Mouse (Mus musculus) brain, embryonic 14.5 days (tissue): Measurements from ENCODE around the gene Anapc5.

Experiments
- CTCF ChIP-seq: fragments of 200-500 bp; IDR thresholded peaks from 2 replicates; pipeline ENCODE4 v1.5.1; 2012; ENCODE audit warnings: inconsistent platforms, mild to moderate bottlenecking, moderate library complexity, borderline replicate concordance; ENCODE audit not compliant: insufficient read depth, insufficient read length; ENCODE audit errors: extremely low read depth
- POLR2A ChIP-seq: fragments of 200-500 bp; IDR thresholded peaks from 2 replicates; pipeline ENCODE4 v1.6.1; 2012; ENCODE audit warnings: mild to moderate bottlenecking, inconsistent platforms, borderline replicate concordance; ENCODE audit not compliant: poor library complexity, insufficient read depth, insufficient read length, severe bottlenecking; ENCODE audit errors: extremely low read depth

DNA sequence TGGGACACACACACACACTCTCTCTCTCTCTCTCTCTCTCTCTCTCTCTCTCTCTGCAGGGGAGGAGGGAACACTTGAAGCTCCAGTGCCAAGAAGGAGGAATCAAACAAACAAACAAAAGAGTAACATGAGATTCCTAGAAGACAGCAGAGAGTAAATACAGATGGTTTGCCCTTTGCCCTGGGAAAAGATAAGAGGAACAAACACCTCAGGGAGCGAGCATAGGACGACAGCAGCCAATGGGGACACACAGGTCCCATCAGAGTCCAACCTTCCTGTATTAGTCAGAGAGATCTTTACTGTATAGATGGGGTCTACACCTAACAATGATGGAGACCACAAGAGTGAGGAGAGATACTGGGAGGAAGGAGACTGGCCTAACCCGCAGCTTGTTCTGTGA lies 23.3 kb downstream of the Anapc5 start:
- no peak for TF ChIP-seq CTCF
- no peak for TF ChIP-seq POLR2A
